Mouse (Mus musculus) gastrocnemius, adult 2 months (tissue): ENCODE results near the gene Guk1. TPM values are rescaled to one million over a fixed set of nuclear protein-coding genes. Genes with fewer than 3 reads are reported as not detected.

Experiments used
- DNase-seq: peaks from one replicate; pipeline ENCODE4 v3.0.0; 2022
- H3K27ac ChIP-seq: fragments of 200-600 bp; 2 replicates; pipeline ENCODE4 v1.8.1; 2022; ENCODE audit warnings: mild to moderate bottlenecking
- H3K4me3 ChIP-seq: fragments of 200-600 bp; 2 replicates; pipeline ENCODE4 v1.8.1; 2022; ENCODE audit warnings: mild to moderate bottlenecking, moderate library complexity
- CTCF ChIP-seq: fragments of 200-600 bp; IDR thresholded peaks from 2 replicates; pipeline ENCODE4 v1.8.1; 2022; ENCODE audit warnings: antibody characterized with exemption, mild to moderate bottlenecking, moderate library complexity
- intact Hi-C: fragments of 180-260 bp; cut with DNase I; formaldehyde crosslinking; loops from one replicate; pipeline ENCODE4 v1.15.1; 2025
- long read RNA-seq, 2 experiments: library from polyadenylated mRNA; stranded (forward); transcript quantifications; one replicate each; pipeline ENCODE4 v2.0.0; 2021
- total RNA-seq, 2 experiments: library from RNA; stranded (reverse); gene quantifications; 2 replicates each; pipeline ENCODE4 v1.2.3; 2021

Gene Guk1
- 10 to 100 TPM; 25.4 to 28.7 TPM for total RNA-seq
- long read RNA-seq, experiment 1, transcript Guk1-204 (8 exons, 1,078 nt) = major isoform, 31 of 44 reads
- long read RNA-seq, experiment 1, partial matches to known transcripts = 0 of 44 reads
- long read RNA-seq, experiment 1, other reads (novel, unspliced or antisense) = 13 of 44 reads
- long read RNA-seq, experiment 2, transcript Guk1-204 (8 exons, 1,078 nt) = major isoform, 26 of 38 reads
- long read RNA-seq, experiment 2, partial matches to known transcripts = 0 of 38 reads
- long read RNA-seq, experiment 2, other reads (novel, unspliced or antisense) = 12 of 38 reads

DNA sequence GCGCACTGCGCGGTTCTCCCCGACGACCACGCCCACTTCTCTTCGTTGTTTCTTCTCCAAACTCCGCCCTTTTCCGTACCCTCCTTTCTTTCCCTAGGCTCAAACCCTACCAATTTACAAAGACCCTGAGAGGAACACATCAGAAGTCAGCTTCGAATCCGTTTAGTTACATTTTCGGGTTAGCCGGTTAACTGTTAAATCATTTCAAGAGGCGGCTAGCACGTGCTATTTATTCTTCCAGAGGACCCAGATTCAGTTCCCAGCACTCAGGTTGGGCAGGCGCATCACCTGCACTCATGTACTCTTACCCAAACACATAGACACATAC, at the start of gene Guk1:
Gene Guk1 (minus strand): TSS at position 154 of the 328 bp plus-strand sequence.
- peak within 1 kb of the TSS; percentile 95 for H3K27ac ChIP-seq
- H3K4me3 ChIP-seq = peak within 1 kb of the TSS; percentile 88
- TF ChIP-seq CTCF = no peak
- intact Hi-C loops = loop anchor here (10.0 kb wide), 1 partner anchor 217 kb away; the partner anchor contains the start of gene Trim11
- DNase-seq = no peak

DNA sequence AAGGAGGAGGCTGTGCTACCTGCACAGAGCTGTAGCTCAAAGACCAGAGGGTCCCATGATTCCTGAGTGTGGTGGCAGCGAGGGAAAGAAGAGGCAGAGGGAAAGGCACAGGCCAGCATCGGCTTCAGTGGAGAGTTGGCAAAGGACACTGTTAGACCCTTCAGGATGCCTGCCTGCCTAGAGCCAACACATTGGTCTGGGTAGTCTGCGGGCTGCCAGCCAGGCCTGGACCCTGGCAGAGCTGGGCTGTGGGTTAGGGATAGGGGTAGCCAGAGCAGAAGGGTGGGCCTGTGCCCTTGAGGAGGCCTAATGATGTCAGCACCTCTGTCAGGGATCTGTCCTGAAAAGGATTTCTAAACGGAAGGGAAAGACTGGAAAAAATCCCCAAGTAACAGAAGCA, 47.8 kb upstream of the Guk1 start:
- TF ChIP-seq CTCF = no peak
- H3K27ac ChIP-seq = no peak overlapping the region
- H3K4me3 ChIP-seq = no peak overlapping the region
- no peak for DNase-seq
- intact Hi-C loops = loop anchor here (2.0 to 5.0 kb wide), 2 partner anchors 53 to 243 kb away; no protein-coding TSS in a partner anchor

DNA sequence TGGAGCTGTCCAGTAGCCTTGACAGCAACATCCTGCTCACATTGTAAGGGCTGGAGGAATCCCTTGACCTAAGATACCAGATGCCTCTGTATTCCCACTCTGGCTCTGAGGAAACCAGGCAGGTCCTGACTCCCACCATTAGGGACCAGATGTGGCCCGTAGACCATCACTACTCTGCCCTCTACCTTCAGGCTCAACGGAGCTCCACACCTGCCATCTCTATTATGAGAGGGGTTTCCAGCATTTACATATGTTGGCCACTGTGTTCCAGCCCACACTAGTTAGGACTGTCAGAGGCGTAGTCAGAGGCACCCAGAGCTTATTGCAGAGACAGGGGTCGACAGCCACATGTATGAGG, 47.4 kb upstream of the Guk1 start:
- intact Hi-C loops = loop anchor here (5.0 kb wide), 1 partner anchor 243 kb away; no protein-coding TSS in a partner anchor
- TF ChIP-seq CTCF = no peak

DNA sequence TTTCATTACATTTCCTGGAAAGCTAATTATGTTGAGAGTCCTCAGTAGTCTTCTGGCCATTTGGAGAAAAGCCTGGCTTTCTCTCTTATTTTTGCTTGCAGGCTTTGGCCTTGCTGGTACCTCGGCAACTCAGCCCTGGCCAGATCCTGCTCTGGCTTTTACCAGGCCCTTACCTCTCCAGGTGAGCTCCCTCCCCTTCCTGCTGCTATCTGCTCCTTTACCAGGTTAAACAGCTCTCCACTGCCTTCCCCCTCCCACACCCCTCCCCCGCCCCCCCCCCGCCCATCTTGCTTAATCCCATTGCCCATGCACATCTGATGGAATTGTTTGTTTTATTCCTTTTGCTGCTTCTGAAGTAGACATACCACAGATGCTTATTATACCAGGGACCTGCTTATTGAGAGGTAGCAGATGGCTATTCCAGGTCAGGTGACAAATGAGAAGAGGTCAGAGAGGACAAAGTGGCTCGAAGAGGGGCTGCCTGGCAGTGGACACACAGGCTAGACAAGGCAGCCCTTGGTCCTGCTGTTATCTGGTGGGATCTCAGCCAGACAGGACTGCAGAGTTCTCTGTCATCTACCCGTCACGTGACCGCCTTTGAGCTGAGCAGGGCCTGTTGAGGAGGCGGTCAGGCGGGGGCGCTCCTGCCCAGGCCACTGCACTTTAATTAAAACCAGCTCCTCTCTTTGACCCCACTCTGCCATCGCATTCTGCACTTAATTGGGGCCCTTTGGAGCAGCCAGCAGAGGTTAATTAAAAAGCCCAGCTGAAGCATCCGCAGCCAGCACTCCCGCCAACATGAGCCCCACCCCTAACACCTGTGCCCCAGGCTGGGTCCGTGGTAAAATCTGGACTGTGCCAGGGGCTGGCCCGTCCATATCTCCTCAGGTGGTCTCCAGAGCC, 46.8 kb upstream of the Guk1 start:
- Histone ChIP-seq H3K4me3 (no peak overlapping the region), H3K27ac (no peak overlapping the region)
- intact Hi-C loops = loop anchor here (5.0 kb wide), 1 partner anchor 244 kb away; no protein-coding TSS in a partner anchor
- peak; percentile 71 for TF ChIP-seq CTCF
- DNase-seq = peak; percentile 75

More for the DNA sequence above, 47.4 kb upstream of the Guk1 start:
- Histone ChIP-seq H3K27ac (no peak overlapping the region), H3K4me3 (no peak overlapping the region)
- DNase-seq = no peak

DNA sequence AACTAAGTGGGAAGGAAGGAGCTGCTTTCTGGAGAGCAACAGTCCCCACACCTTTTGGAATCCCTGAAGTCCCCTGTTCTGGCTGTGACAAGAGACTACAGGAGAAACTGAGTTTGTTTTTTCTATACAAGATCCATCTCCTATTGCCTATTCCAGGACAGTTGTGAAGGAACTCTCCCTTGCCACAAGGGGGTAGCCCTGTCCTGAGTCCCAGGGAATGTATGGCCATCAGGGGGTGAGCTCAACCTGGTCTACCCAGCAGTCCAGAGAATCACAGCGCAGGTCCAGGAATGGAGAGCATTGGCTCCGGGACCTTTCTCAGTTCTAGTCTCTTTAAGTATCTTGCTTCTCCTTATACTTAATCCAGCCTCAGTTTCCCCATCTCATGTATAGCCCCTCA, 40.8 kb upstream of the Guk1 start:
- no peak for TF ChIP-seq CTCF
- no peak overlapping the region for H3K27ac ChIP-seq
- no peak for DNase-seq
- intact Hi-C loops = no loop called here
- no peak overlapping the region for H3K4me3 ChIP-seq

DNA sequence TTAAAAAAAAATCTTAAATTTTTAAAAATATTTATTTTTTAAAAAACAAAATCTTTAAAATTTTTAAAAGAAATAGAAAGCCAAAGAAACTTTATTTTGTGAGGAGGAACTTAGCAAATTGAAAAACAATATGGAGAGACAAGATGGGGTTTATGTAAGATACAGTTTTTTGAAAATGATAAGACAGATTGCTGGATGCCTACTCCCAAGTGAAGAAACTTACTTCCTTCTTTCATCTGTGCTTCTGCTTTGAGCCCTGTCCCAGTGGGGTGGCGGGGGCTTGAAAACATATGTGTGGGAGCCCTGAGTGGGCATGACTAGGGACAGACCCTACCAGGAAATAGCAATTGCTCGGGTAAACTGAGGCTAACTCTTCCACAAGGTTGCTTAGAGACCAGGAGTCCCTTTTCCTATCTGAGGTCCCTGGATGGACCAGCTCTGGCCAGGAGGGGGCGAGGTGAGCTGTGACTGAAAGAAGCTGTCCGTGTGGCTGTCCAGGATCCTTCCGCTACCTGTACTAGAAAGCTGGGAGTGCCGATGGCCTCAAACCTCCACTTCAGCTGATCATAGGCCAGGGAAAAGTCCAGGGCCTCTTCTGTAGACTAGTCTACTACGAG, 38.2 kb upstream of the Guk1 start:
- Histone ChIP-seq H3K4me3 (no peak overlapping the region), H3K27ac (no peak overlapping the region)
- DNase-seq = peak; percentile 67
- intact Hi-C loops = loop anchor here (2.0 kb wide), 1 partner anchor 63 kb away; no protein-coding TSS in a partner anchor
- TF ChIP-seq CTCF = peak; percentile 76

DNA sequence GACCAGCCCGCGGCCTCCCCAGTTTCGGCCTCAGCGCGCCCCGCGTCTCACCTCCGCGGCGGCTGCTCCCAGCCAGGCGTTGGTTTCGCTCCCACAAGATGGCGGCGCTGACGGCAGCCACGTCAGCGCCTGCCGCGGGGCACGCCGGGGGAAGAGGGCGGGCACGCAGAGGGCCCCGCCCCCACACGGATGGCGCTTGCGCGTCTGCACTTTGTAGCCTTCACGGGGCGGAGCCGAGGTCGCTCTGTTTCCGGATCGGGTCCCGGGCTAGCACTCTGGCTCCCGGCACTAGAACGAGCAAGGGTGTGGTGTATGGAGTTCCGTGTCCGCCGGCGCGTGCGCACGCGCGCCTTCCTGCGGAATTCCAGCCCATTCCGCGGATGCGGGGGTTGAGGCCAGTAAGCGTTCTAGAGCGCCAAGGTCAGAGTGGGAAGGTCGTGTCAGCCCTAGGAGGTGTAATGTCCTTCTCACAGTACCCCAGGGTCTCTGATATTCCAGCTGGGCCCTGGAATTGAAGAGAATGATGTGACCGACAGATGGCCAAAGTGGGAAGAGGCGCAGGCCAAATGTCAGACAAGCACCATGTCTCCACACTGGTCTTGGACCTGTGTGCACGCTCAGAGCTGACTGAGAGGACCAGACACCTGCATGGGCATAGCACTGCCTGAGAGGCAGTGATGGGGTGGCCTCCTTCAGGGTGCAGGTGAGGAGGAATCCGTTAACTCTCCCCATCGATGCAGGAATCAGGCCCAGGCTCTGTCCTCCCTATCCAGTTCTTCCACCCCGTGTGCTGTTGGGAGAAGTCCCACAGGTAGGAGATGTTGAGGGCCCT, 36.3 kb upstream of the Guk1 start, which contains the start of gene Arf1:
Gene Arf1 (minus strand): TSS at position 149 of the 832 bp plus-strand sequence.
- TF ChIP-seq CTCF = no peak
- peak; percentile 98 for DNase-seq
- peak within 1 kb of the TSS; percentile 99 for H3K27ac ChIP-seq
- H3K4me3 ChIP-seq = peak within 1 kb of the TSS; percentile 79
- intact Hi-C loops = no loop called here

DNA sequence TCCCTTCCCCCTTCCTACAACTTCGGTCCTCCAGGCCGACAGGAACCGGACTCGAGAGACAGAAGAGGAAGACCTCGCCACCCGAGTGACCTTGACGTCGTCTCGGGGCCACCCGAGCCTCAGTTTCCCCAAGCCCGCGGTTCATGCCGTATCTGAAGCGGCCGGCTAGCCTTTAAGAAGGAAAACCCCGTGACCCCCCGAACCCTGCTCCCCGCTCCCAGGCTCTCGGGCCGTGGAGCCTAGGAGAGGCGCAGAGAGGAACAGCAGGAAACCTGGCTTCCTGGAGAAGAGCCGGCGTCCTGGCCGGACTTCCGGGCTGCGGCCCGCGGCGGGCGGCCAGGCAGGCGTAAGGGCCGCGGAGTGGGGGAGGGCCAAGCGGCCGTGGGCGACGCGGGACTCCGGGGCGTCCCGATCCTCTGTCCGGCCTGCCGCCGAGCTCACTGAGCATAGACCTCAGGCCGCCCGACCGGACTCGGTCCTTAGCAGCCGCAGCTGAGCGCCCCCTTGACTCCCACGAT, 35.7 kb upstream of the Guk1 start:
- intact Hi-C loops = no loop called here
- H3K27ac ChIP-seq = peak overlapping the region; percentile 99
- TF ChIP-seq CTCF = no peak
- DNase-seq = no peak
- peak overlapping the region; percentile 79 for H3K4me3 ChIP-seq

DNA sequence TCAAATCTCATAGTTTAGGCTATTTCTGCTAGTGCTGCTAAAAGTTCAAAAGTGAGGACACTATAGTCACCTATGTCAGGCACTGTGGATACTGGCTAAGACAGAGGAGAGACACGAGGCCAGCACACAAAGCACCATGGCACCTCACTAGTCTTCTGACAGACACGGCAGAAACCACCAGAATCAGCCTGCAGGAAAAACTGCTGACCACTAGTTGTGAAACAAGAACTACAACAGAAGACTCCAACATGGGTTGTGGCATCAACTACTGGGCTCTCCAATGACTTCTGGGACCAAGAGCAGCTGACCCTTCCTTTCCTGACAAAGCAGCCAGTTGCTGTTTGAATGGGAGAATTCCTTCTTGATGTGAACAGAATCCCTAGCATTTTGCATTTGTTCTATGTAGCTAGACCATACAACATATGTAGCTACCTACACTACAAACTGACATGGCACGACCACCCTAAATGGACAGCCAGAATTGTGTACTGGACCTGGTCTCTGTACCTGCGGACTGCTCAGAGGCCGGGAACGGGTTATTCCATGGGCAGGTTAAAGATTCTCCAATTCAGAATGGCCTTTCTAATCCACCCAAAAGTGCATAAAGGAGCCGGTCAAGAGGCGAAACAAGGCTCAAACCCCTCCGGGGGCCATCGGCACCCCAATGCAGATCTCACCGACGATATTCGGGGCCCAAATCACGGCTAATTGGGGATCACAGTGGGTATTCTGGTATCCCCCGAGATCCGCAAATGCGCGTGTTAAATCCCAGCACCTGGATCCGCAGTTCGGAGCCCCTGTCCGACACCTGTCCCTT, 35.0 kb upstream of the Guk1 start:
- intact Hi-C loops = no loop called here
- Histone ChIP-seq H3K27ac (peak overlapping the region; percentile 99), H3K4me3 (peak overlapping the region; percentile 79)
- no peak for DNase-seq
- TF ChIP-seq CTCF = no peak

DNA sequence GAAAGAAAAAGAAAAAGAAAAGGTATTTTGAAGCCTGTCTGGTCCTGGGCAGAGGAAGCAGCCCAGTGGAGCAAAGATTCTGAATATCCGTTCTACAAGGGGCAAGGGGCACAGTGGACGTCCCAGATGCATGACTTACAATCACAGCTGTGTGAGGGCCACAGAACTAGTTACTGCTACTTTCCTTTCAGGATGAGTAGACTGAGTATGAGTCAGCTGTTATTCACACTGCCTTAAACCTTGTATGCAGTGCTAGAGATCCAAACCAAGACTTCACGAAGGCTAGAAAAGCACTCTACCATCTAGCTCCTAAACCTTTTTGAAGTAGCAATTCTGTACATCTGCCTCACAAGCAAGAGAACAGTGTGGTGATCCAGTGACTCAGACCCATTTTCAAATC, 34.2 kb upstream of the Guk1 start:
- no peak for TF ChIP-seq CTCF
- intact Hi-C loops = no loop called here
- Histone ChIP-seq H3K27ac (peak overlapping the region; percentile 99), H3K4me3 (peak overlapping the region; percentile 79)
- DNase-seq = no peak

DNA sequence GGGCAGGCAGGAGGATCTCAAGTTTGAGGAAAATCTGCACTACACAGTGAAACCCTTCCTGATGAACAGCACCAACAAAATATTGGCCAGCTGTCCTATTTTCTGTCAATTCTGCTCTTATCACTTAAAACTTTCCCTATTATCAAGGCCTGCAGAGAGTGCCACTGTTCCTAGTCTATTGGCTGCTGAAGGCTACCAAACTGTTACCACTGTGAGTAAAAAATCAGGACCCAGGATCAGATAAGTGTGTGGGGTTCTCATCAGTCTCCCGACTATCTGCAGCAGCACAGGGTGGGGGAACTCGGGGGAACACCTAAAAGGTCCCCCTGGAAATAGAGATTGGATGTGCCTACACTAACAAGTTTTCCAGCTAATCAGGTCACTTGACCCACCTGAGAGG, 33.2 kb upstream of the Guk1 start:
- DNase-seq = no peak
- no peak for TF ChIP-seq CTCF
- intact Hi-C loops = no loop called here
- Histone ChIP-seq H3K27ac (0 out of 2 replicates have a peak overlapping the region, but pooled peaks have one; percentile 32), H3K4me3 (peak overlapping the region; percentile 79)
